Mouse (Mus musculus) CD4-positive, CD25-positive, alpha-beta regulatory T cell, adult 9 weeks (primary cell): ENCODE results near the gene Nlrp9c. TPM values are rescaled to one million over a fixed set of nuclear protein-coding genes. Genes with fewer than 3 reads are reported as not detected.

Source experiments
- polyA plus RNA-seq: library from polyadenylated mRNA; unstranded; fragments of 100-300 nt; shearing (Covaris generic); gene quantifications from one replicate; pipeline ENCODE4 v1.2.1, GENCODE M21; 2017

Nlrp9c gene
- not detected for polyA plus RNA-seq

GRCm38 (mm10) chr7:26403600-26403999 lies at the start of gene Nlrp9c:
Gene Nlrp9c, minus strand, starts transcription at chr7:26403700.

GRCm38 (mm10) chr7:26434813-26435212 lies 31.3 kb upstream of the Nlrp9c start, which contains the start of gene Nlrp4a:
Gene Nlrp4a, plus strand, starts transcription at chr7:26435113.

GRCm38 (mm10) chr7:26306926-26307325 lies 96.6 kb downstream of the Nlrp9c start, which contains the start of gene Cyp2a4:
Gene Cyp2a4, plus strand, starts transcription at chr7:26307169.

Other genes with a start within 250 kb of the Nlrp9c start
- not detected for gene Cyp2b9, start 230.3 kb downstream of the Nlrp9c start, polyA plus RNA-seq
- 0.10 TPM for gene Vmn1r184, start 143.4 kb downstream of the Nlrp9c start, polyA plus RNA-seq
- gene Cyp2a4, start 96.5 kb downstream of the Nlrp9c start, polyA plus RNA-seq = not detected
- not detected for gene Nlrp4a, start 31.4 kb upstream of the Nlrp9c start, polyA plus RNA-seq
- not detected for gene Nlrp9a, start 131.3 kb upstream of the Nlrp9c start, polyA plus RNA-seq
- 0.07 TPM for gene Vmn1r185, start 214.8 kb upstream of the Nlrp9c start, polyA plus RNA-seq